Mouse (Mus musculus) layer of hippocampus, postnatal 10 days (tissue): ENCODE data around the gene Marveld1. TPM values are rescaled to one million over a fixed set of nuclear protein-coding genes. Genes with fewer than 3 reads are reported as not detected.
A peak's percentile ranks its signal among the peaks of the same experiment; 100 is the strongest.

Experiments used
- DNase-seq, 2 experiments: peaks; one replicate each; pipeline ENCODE4 v3.0.0; 2021; ENCODE audit warnings: low spot score in 2 of 2
- total RNA-seq, 2 experiments: library from RNA; stranded (reverse); gene quantifications; 2 replicates each; pipeline ENCODE4 v1.2.3; 2021

The Marveld1 gene
- total RNA-seq, 2 experiments from 2014 or later, result 9.9 to 12.9 TPM

DNA sequence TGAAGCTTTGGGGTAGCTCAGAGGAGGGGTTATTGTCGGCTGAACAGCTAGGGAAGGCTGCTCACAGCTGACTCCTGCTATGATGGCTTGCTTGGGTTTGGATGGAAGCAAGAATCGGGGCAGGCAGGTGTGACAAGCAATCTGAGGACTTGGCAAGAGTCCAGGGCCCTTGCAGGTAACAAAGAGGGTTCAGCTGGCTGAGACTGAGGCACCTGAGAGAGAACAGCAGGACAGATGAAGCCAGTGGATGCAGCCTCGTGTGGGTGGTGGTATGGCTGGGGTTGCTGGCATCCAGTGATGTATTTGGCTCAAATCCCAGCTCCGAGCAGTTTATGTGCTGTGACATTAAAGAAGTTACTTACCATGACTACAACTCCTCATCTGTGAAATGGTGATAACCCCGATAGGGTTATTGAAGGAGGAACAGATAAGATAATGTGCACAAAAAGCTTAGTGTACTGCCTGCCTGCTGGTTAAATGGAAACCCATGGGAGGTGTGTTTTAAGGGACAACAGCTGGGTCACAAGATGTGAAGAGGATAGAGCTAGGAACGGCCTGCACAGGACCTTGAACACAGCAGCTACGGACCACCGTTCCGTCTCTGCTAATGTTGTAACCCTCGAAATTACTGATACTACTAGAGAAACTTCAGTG lies 22.2 kb downstream of the Marveld1 start:
- DNase-seq, result no peak

- peak; percentile 91 to 94 for DNase-seq
Observed at GRCm38 (mm10) chr19:42170025-42170969, 23.1 kb downstream of the Marveld1 start.

DNA sequence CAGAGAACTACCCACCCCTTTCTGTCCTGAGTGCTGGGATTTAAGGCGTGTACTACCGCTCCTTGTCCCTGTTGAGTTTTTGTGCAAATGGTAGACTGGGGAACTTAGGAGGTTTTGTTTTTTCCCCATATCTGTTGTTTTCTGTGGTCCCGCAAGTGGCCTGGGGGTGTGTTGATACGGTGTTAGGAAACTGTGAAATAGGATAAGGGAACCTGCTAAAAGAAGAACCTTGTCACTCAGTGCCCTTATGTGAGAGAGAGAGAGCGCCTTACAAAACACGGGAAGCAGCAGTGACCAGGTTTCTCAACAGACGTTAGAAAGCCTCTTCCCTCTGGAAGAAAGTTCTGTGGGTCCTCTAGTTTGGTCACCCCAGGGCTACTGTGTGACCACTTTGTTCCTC lies 29.6 kb downstream of the Marveld1 start:
- no peak for DNase-seq

DNA sequence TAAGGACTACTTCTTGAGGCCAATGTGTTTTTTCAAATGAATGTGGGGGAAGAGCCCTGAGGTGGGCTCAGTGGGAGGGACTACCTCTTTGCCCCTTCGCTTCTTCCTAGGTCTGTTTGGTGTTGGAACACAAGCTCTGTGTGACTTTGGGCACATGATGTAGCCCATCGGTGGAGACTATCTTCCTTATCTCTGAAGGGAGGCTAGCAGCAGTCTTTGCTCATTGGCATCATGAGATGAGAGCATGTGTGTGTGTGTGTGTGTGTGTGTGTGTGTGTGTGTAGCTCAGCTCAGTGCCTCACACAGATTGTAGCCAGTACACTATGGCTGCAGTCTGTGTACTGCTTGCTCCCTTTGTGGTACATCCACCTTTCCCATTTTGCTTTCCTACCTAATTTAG lies 30.3 kb downstream of the Marveld1 start:
- no peak for DNase-seq

GRCm38 (mm10) chr19:42179356-42179755 lies 32.2 kb downstream of the Marveld1 start:
- no peak for DNase-seq

DNA sequence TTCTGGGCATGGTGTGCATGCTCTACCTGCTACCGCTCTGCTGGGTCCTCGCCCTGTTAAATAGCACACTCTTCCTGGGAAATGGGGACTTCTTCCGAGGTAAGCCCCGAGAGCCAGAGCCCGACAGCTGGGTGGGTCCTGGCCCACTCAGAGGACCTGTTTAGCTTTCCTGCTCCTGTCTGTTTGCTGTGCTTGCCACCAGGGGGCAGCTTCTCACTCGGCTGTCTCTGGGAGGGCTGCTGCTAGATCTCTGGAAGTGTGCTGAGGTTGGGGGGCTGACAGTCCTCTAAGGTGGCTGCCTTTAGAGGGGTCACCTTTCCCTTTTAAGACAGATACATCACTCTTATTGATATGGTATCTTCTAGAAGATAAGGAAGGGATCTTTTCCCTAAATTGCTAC lies 35.5 kb downstream of the Marveld1 start:
- peak in 1 of 2 experiments; percentile 61 for DNase-seq

DNA sequence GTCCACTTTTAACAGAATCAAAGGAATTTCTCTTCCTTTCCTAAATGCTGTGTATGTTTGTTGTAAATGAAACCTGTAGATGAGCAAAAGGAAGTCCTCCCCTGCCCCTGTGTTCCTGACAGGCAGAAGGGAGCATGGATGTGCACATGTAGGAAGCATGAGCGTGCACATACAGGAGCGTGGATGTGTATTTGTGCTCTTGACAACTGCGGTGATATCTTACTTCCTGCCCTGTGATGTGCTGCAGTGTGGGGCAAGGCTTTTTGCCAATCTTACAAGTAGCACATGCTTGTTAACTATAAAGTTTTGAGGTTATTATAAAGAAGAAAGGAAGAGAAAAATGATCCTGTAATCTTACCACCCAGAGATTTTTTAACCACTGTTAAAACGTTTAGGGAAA lies 42.5 kb downstream of the Marveld1 start:
- DNase-seq, result no peak

DNA sequence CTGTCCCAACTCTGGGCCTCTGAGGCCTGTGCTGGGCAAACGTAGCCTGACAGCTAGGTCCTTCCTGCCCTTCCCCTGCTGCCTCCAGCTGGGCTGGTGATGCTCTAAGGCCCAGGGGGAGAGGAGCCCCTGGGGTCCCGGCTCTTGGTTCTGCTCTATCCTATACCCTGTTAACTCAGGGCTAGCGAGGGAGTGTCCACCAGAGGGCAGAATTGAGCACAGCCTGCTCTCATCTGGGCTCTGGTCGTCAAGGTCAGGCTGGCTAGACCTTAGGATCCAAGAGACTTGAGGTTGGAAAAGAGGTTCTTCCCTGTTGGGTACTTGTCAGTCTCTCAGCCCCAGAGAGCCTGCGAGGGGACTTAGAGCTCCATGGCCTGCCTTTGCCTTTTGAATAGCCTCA lies 43.3 kb downstream of the Marveld1 start:
- peak; percentile 57 to 63 for DNase-seq

- DNase-seq, result peak in 1 of 2 experiments; percentile 47
Observed at GRCm38 (mm10) chr19:42193311-42193710, 46.1 kb downstream of the Marveld1 start.

DNA sequence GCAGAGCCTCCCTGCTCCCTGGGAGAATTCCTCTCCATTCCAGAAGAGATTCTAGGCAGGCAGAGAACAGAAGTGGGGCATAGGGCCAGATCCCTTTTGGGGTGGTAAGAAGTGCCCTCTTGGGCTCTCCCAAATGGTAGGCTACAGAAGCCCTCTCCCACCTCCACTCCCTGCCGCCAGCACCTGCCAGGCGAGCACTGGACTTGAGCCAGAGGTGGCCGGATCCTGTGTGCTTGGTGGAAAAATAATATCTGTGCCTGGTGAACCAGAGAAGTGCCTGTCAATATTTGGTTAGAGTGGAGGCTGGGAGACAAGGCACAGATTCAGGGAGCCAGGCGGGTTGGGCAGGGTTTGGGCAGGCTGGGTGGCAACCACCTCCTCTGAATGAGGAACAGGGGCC lies 49.2 kb downstream of the Marveld1 start:
- no peak for DNase-seq

- DNase-seq, result no peak
Observed at GRCm38 (mm10) chr19:42197066-42197465, 49.9 kb downstream of the Marveld1 start.

GRCm38 (mm10) chr19:42198026-42198425 lies 50.8 kb downstream of the Marveld1 start:
- DNase-seq, result no peak

Other genes with a start within 250 kb of the Marveld1 start
- 100 to 1,000 TPM; 451 to 486 TPM for gene Pgam1, start 235.5 kb upstream of the Marveld1 start, total RNA-seq
- 10 to 100 TPM; 28.8 to 32.2 TPM for gene Exosc1, start 214.0 kb upstream of the Marveld1 start, total RNA-seq
- gene Zdhhc16, start 213.9 kb upstream of the Marveld1 start, total RNA-seq, result 10 to 100 TPM; 60.2 to 67.4 TPM
- 10 to 100 TPM; 28.9 to 35.2 TPM for gene Mms19, start 166.2 kb upstream of the Marveld1 start, total RNA-seq
- 10 to 100 TPM; 15.8 to 18.9 TPM for gene Ubtd1, start 165.6 kb upstream of the Marveld1 start, total RNA-seq
- gene Ankrd2, start 111.4 kb upstream of the Marveld1 start, total RNA-seq, result under 1 TPM; 0.34 to 0.40 TPM
- 1 to 10 TPM; 9.1 to 9.3 TPM for gene Hoga1, start 101.8 kb upstream of the Marveld1 start, total RNA-seq
- 1 to 10 TPM in 1 of 2 experiments, under 1 TPM in 1; 0.71 to 1.4 TPM for gene 4933411K16Rik, start 95.2 kb upstream of the Marveld1 start, total RNA-seq
- 10 to 100 TPM; 63.7 to 68.2 TPM for gene Morn4, start 61.0 kb upstream of the Marveld1 start, total RNA-seq
- 10 to 100 TPM; 47.4 to 48.7 TPM for gene Pi4k2a, start 56.9 kb upstream of the Marveld1 start, total RNA-seq
- 10 to 100 TPM; 15.8 to 18.0 TPM for gene Avpi1, start 18.3 kb upstream of the Marveld1 start, total RNA-seq
- 100 to 1,000 TPM in 1 of 2 experiments, 10 to 100 TPM in 1; 86.9 to 124 TPM for gene Zfyve27, start 16.6 kb downstream of the Marveld1 start, total RNA-seq
- under 1 TPM in 1 of 2 experiments, not detected in 1; 0.18 TPM for gene Sfrp5, start 54.9 kb downstream of the Marveld1 start, total RNA-seq
- 10 to 100 TPM; 90.9 to 93.8 TPM for gene Golga7b, start 100.2 kb downstream of the Marveld1 start, total RNA-seq